Mouse (Mus musculus) liver, embryonic 16.5 days (tissue): ENCODE results near the gene Il10. TPM values are rescaled to one million over a fixed set of nuclear protein-coding genes. Genes with fewer than 3 reads are reported as not detected.
A peak's percentile ranks its signal among the peaks of the same experiment; 100 is the strongest.

Experiments used
- ATAC-seq: fragments of 200-750 bp; cut with Nextera tagmentation; 2 replicates; pipeline ENCODE4 v1.8.0; 2017; ENCODE audit warnings: low read depth, mild to moderate bottlenecking, moderate number of reproducible peaks, moderate library complexity
- H3K27ac ChIP-seq: fragments of 300-500 bp; sonication (generic); 2 replicates; pipeline ENCODE4 v1.5.1; 2014; ENCODE audit warnings: mild to moderate bottlenecking, low read length
- H3K27me3 ChIP-seq: fragments of 300-500 bp; sonication (generic); 2 replicates; pipeline ENCODE4 v1.6.1; 2014; ENCODE audit warnings: low read depth, low read length, mixed read lengths; ENCODE audit not compliant: control insufficient read depth, insufficient read depth
- H3K36me3 ChIP-seq: fragments of 300-500 bp; sonication (generic); 2 replicates; pipeline ENCODE4 v1.6.1; 2014; ENCODE audit warnings: mild to moderate bottlenecking; ENCODE audit not compliant: control insufficient read depth, insufficient read depth
- H3K4me1 ChIP-seq: fragments of 300-500 bp; sonication (generic); 2 replicates; pipeline ENCODE4 v1.6.1; 2014; ENCODE audit warnings: low read depth, low read length, mixed read lengths; ENCODE audit not compliant: control insufficient read depth
- H3K4me2 ChIP-seq: fragments of 300-500 bp; sonication (generic); 2 replicates; pipeline ENCODE4 v1.6.1; 2014; ENCODE audit warnings: low read depth, low read length, mixed read lengths
- H3K4me3 ChIP-seq: fragments of 300-500 bp; sonication (generic); 2 replicates; pipeline ENCODE4 v1.5.1; 2014; ENCODE audit warnings: low read depth, mild to moderate bottlenecking, low read length
- H3K9ac ChIP-seq: fragments of 300-500 bp; sonication (generic); 2 replicates; pipeline ENCODE4 v1.6.1; 2014; ENCODE audit warnings: low read depth, low read length
- H3K9me3 ChIP-seq: fragments of 300-500 bp; sonication (generic); replicated peaks from 2 replicates; pipeline ENCODE4 v1.6.1; 2016; ENCODE audit warnings: low read length; ENCODE audit not compliant: control insufficient read depth
- WGBS: fragments of 180-500 bp; shearing (Covaris S2); extraction: QIAGEN DNeasy Blood & Tissue Kit; methylation state at CpG from one replicate; pipeline ENCODE4 v1.1.7; 2014; ENCODE audit not compliant: insufficient replicate concordance; 5-methylcytosine and 5-hydroxymethylcytosine counted together
- polyA plus RNA-seq: library from polyadenylated mRNA; unstranded; fragments of >200 nt; fragmentation: Nextera tagmentation; extraction: Ambion mirVana; gene quantifications from 2 replicates; pipeline ENCODE4 v1.2.1, GENCODE M21; 2015

Gene Il10
- polyA plus RNA-seq, 1 experiment from 2014 or later, result not detected

DNA sequence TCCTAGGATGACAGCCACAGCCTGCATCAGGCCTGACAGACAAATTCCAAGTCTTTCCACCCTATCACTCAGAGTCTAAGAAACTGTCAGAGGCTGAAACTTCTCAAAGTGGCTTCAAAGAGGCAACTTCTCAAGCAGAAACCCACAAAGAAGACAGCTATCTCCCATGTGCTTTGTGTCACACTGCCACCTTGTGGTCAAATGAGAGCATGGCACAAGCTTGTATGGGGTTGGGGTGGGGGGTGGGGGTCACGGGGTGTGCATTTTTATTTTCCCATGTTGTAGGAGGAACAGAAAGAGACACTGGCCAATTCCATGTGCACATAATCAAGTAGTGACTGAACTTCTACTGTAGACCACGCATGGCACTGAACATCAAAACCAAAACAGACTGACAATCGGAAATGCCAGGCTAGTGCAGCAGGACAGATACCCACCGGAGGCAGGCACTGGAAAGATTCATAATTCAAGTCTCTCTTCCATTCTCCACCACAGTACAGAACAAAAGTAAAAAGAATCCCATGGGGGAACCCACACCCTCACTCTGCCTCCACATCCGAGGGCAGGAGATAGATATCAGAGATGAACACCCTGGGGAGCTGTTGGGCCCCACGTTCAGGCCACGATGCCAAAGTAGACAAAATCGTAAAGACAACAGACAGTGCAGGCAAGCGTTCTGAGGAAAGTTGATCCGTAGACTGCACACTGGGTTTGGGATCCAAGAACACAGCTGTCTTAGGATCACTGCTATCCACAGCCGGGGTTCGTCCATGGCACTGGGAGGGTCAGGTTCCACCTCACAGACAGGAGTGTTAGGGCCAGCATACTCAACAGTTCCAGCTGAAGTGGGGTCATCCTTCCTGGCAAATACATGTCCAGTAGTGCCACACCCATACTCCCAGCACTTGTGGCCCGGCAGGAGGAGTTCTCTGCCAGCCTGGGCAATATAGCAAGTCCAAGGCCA lies 40.9 kb downstream of the Il10 start:
- WGBS, result 40% methylated on average over 13 of the region's 13 CpGs
- no peaks in the 10 kb centered on the region for H3K27me3 ChIP-seq
- no peaks in the 10 kb centered on the region for H3K9me3 ChIP-seq
- H3K4me3 ChIP-seq, result peak overlapping the region; percentile 10; the same call in 1 of the 2 replicates
- peaks cover 7% of the 10 kb centered on the region; the same call in 1 of the 2 replicates for H3K36me3 ChIP-seq
- peaks cover 29% of the 10 kb centered on the region for H3K4me1 ChIP-seq
- peak overlapping the region; percentile 41 for H3K4me2 ChIP-seq
- H3K9ac ChIP-seq, result no peak overlapping the region
- ATAC-seq, result peak; percentile 59
- no peak overlapping the region for H3K27ac ChIP-seq

GRCm38 (mm10) chr1:131061740-131062254 lies 42.2 kb downstream of the Il10 start:
- 55% methylated on average over 7 of the region's 7 CpGs for WGBS
- Histone ChIP-seq H3K36me3 (peaks cover 7% of the 10 kb centered on the region; the same call in 1 of the 2 replicates), H3K27me3 (no peaks in the 10 kb centered on the region), H3K4me1 (peaks cover 29% of the 10 kb centered on the region), H3K4me3 (no peak overlapping the region), H3K27ac (no peak overlapping the region), H3K9ac (no peak overlapping the region), H3K4me2 (no peak overlapping the region), H3K9me3 (no peaks in the 10 kb centered on the region)
- no peak for ATAC-seq

DNA sequence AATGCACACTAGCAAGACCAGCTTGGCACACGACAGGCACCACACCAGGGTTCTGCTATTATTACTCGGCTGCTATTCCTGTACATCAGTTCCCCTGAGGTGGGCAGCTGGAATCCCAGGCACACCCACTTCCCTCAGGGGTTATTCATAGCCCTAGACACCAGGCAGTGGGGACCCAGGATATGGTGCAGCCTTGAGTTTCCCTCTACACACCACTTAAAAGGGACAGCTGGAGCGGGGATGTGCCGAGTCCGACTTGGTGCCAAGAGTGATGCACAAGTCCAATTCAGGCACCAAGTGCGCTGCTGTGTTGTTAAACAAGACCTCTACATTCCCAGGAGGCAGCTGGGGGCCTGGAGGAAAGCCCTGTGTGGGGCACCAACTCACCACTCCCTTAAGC lies 43.2 kb downstream of the Il10 start:
- no peak overlapping the region for H3K27ac ChIP-seq
- no peak overlapping the region for H3K4me3 ChIP-seq
- H3K27me3 ChIP-seq, result no peaks in the 10 kb centered on the region
- WGBS, result 70% methylated on average over 6 of the region's 6 CpGs
- H3K9me3 ChIP-seq, result no peaks in the 10 kb centered on the region
- H3K4me2 ChIP-seq, result no peak overlapping the region
- ATAC-seq, result no peak
- no peak overlapping the region for H3K9ac ChIP-seq
- H3K4me1 ChIP-seq, result peaks cover 30% of the 10 kb centered on the region
- peaks cover 3% of the 10 kb centered on the region; the same call in 1 of the 2 replicates for H3K36me3 ChIP-seq

- WGBS, result 44% methylated on average over 6 of the region's 6 CpGs
- H3K4me3 ChIP-seq, result no peak overlapping the region
- H3K27ac ChIP-seq, result no peak overlapping the region
- no peak overlapping the region for H3K9ac ChIP-seq
- peaks cover 43% of the 10 kb centered on the region for H3K4me1 ChIP-seq
- H3K27me3 ChIP-seq, result no peaks in the 10 kb centered on the region
- no peak for ATAC-seq
- H3K36me3 ChIP-seq, result no peaks in the 10 kb centered on the region
- H3K9me3 ChIP-seq, result no peaks in the 10 kb centered on the region
- no peak overlapping the region for H3K4me2 ChIP-seq
These were observed 44.6 kb downstream of the Il10 start for GRCm38 (mm10) chr1:131064202-131064601.

- peak; percentile 95 for ATAC-seq
- Histone ChIP-seq H3K4me1 (peaks cover 30% of the 10 kb centered on the region), H3K36me3 (no peaks in the 10 kb centered on the region), H3K9ac (no peak overlapping the region), H3K27ac (peak overlapping the region; percentile 31; the same call in 1 of the 2 replicates), H3K9me3 (no peaks in the 10 kb centered on the region), H3K4me2 (peak overlapping the region; percentile 23), H3K4me3 (no peak overlapping the region), H3K27me3 (no peaks in the 10 kb centered on the region)
- 32% methylated on average over 10 of the region's 10 CpGs for WGBS
These were observed 48.5 kb downstream of the Il10 start for GRCm38 (mm10) chr1:131068011-131068727.

- WGBS, result 78% methylated on average over 7 of the region's 7 CpGs
- Histone ChIP-seq H3K36me3 (no peaks in the 10 kb centered on the region), H3K27ac (no peak overlapping the region), H3K27me3 (no peaks in the 10 kb centered on the region), H3K9ac (no peak overlapping the region), H3K4me1 (peaks cover 38% of the 10 kb centered on the region), H3K4me3 (no peak overlapping the region), H3K4me2 (no peak overlapping the region), H3K9me3 (no peaks in the 10 kb centered on the region)
- no peak for ATAC-seq
These were observed 49.4 kb downstream of the Il10 start for GRCm38 (mm10) chr1:131069010-131069409.

DNA sequence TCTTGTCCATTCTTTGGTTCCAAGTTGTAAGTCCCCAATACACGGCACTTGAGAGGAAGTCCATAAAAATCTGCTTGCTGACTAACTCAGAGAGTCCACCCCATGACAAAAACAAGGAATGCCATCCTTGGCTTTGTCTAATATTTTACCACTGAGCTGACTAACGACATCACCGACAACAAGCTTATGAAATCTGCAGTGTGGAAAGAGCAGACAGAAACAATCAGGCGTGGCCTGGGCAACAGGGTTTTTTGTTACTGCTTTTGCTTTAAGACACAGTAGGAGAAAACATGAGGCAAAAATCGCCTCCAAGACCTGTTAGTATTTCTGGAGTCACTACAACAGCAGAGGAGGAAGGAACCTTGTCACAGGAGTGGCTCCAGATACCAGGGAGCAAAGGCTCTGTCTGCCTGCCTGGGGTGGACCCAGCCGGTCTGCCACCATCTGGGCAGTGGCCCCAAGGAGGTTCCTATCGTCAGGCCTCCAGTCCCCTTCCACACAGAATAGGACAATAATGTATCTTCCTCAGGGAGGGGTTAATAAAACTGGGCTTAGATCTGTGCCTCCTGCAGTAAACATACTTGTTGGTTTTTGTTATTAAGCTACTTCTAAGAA lies 52.8 kb downstream of the Il10 start:
- Histone ChIP-seq H3K9ac (no peak overlapping the region), H3K4me3 (no peak overlapping the region), H3K9me3 (no peaks in the 10 kb centered on the region), H3K4me2 (no peak overlapping the region), H3K27ac (0 out of 2 replicates have a peak overlapping the region, but pooled peaks have one; percentile 16), H3K4me1 (peaks cover 58% of the 10 kb centered on the region), H3K27me3 (no peaks in the 10 kb centered on the region), H3K36me3 (no peaks in the 10 kb centered on the region)
- no peak for ATAC-seq
- 47% methylated on average over 7 of the region's 7 CpGs for WGBS

DNA sequence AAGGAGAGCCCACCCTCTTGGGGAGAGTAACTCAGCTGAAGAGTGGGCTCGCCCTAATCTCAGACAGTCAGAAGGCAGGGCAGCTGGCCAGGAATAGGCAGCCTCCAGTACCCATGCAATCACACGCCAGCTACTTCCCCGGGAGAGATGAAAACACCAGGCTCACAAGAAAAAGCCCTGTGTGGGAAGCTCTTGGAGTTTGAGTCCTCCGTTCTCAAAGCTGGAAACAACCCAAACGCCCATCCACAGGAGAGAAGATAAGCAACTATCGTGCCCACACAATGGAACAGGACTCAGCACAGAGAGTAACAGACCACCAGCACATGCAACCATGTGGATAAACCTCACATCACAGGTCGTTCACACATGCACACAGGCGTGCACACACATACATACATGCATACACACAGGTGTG lies 54.9 kb downstream of the Il10 start:
- no peak overlapping the region for H3K4me3 ChIP-seq
- no peaks in the 10 kb centered on the region for H3K27me3 ChIP-seq
- no peaks in the 10 kb centered on the region for H3K9me3 ChIP-seq
- H3K9ac ChIP-seq, result no peak overlapping the region
- WGBS, result 18% methylated on average over 8 of the region's 8 CpGs
- peaks cover 44% of the 10 kb centered on the region for H3K4me1 ChIP-seq
- no peak for ATAC-seq
- H3K27ac ChIP-seq, result peak overlapping the region; percentile 59
- H3K4me2 ChIP-seq, result peak overlapping the region; percentile 34; the same call in 1 of the 2 replicates
- no peaks in the 10 kb centered on the region for H3K36me3 ChIP-seq
